Mouse (Mus musculus): Measurements from ENCODE around the gene Rab25.

- no peak for TF ChIP-seq MAFK (IDR thresholded peaks at IDR 0.05; ENCODE audit: borderline replicate concordance, low read depth, low read length)
- no peak for TF ChIP-seq POLR2A (IDR thresholded peaks at IDR 0.05; ENCODE audit: control insufficient read depth in 1 of 2, insufficient read depth in 1 of 2, low read depth in 1 of 2, low read length in 2 of 2, poor library complexity in 1 of 2)
- TF ChIP-seq CTCF (IDR thresholded peaks at IDR 0.05 in 2 of 3, conservative IDR thresholded peaks at IDR 0.05 in 1 of 3; ENCODE audit: control insufficient read depth in 1 of 3, insufficient read depth in 1 of 3, low read depth in 2 of 3, low read length in 3 of 3, poor library complexity in 1 of 3, severe bottlenecking in 1 of 3), result no peak
- no peak for TF ChIP-seq TCF12 (IDR thresholded peaks at IDR 0.05; ENCODE audit: low read depth, low read length)
- TF ChIP-seq GATA1 (IDR thresholded peaks at IDR 0.05; ENCODE audit: low read depth, low read length), result no peak
- no peak for TF ChIP-seq SMC3 (IDR thresholded peaks at IDR 0.05; ENCODE audit: low read depth, low read length)
These were observed 42.1 kb upstream of the Rab25 start for GRCm38 (mm10) chr3:88590246-88590645.
